Mouse (Mus musculus) liver, adult 2 months (tissue): ENCODE measurements around the gene Igf1r. TPM values are rescaled to one million over a fixed set of nuclear protein-coding genes. Genes with fewer than 3 reads are reported as not detected.

Experiments used
- DNase-seq: peaks from one replicate; pipeline ENCODE4 v3.0.0-alpha.2; 2011; ENCODE audit warnings: low read depth, low spot score; ENCODE audit errors: extremely low read depth
- H3K27ac ChIP-seq: fragments of 200-500 bp; replicated peaks from 2 replicates; pipeline ENCODE4 v1.5.1; 2012; ENCODE audit warnings: low read depth, mild to moderate bottlenecking, control low read depth, inconsistent platforms, low read length; ENCODE audit not compliant: insufficient read depth
- H3K27me3 ChIP-seq: fragments of 200-500 bp; 2 replicates; pipeline ENCODE4 v1.6.1; 2012; ENCODE audit warnings: mild to moderate bottlenecking, moderate library complexity, low read length, inconsistent platforms; ENCODE audit not compliant: control insufficient read depth, insufficient read depth
- H3K36me3 ChIP-seq: fragments of 200-500 bp; 2 replicates; pipeline ENCODE4 v1.6.1; 2012; ENCODE audit warnings: low read length, inconsistent platforms; ENCODE audit not compliant: control insufficient read depth, insufficient read depth
- H3K4me1 ChIP-seq: fragments of 200-500 bp; 2 replicates; pipeline ENCODE4 v1.6.1; 2011; ENCODE audit warnings: low read length; ENCODE audit not compliant: control insufficient read depth, insufficient read depth
- H3K4me3 ChIP-seq: fragments of 200-500 bp; 2 replicates; pipeline ENCODE4 v1.5.1; 2011; ENCODE audit warnings: low read depth, mild to moderate bottlenecking, control low read depth, low read length, moderate library complexity; ENCODE audit not compliant: insufficient read depth
- H3K79me2 ChIP-seq: fragments of 200-500 bp; 2 replicates; pipeline ENCODE4 v1.6.1; 2012; ENCODE audit warnings: inconsistent platforms, mild to moderate bottlenecking, low read length, moderate library complexity; ENCODE audit not compliant: control insufficient read depth, insufficient read depth
- H3K9ac ChIP-seq: fragments of 200-500 bp; 2 replicates; pipeline ENCODE4 v1.6.1; 2012; ENCODE audit warnings: low read depth, mild to moderate bottlenecking, control low read depth, inconsistent platforms, low read length
- CTCF ChIP-seq: fragments of 200-500 bp; IDR thresholded peaks from 2 replicates; pipeline ENCODE4 v1.5.1; 2011; ENCODE audit warnings: low read depth, low read length, control low read depth
- POLR2A ChIP-seq: fragments of 200-500 bp; IDR thresholded peaks from 2 replicates; pipeline ENCODE4 v1.6.1; 2011; ENCODE audit warnings: low read length, control low read depth; ENCODE audit not compliant: insufficient read depth; ENCODE audit errors: extremely low read depth
- WGBS: fragments of 180-500 bp; shearing (Covaris S2); methylation state at CpG from one replicate; pipeline ENCODE4 v1.1.7; 2018; 5-methylcytosine and 5-hydroxymethylcytosine counted together
- polyA plus RNA-seq: library from polyadenylated mRNA; depleted of rRNA; stranded (reverse); fragments of >200 nt; gene quantifications from 2 replicates; pipeline ENCODE4 v1.2.3, GENCODE M21; 2012
- total RNA-seq: library from RNA; depleted of rRNA; stranded (reverse); fragments of >200 nt; gene quantifications from 2 replicates; pipeline ENCODE4 v1.2.3, GENCODE M21; 2014

The Igf1r gene
- total and polyA plus RNA-seq, 2 experiments = 0.50 to 1.2 TPM

DNA sequence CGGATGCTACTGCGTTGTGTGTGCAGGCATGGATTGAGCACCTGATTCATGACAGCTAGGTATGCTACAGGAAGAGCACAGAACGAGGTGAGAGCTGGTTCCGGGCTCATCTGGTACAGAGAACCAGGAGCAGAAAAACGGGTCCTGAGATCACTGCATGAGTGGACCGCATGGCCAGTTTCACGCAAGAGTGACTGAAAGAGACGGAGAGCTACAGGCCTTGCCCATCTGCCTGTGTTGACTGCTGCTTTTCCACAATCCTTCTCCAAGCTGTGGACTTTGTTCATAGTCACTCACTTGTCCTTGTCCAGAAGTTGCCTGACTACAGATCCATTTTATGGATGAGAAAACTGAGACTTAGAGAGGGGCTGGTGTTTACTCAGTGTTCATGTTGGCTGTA lies 111.5 kb downstream of the Igf1r start:
- no peak for DNase-seq
- H3K4me3 ChIP-seq = no peak overlapping the region
- no peaks in the 10 kb centered on the region for H3K36me3 ChIP-seq
- no peak overlapping the region for H3K9ac ChIP-seq
- H3K27ac ChIP-seq = no peak overlapping the region
- 92% methylated on average over 8 of the region's 8 CpGs for WGBS
- H3K4me1 ChIP-seq = peaks cover 3% of the 10 kb centered on the region; the same call in 1 of the 2 replicates
- TF ChIP-seq POLR2A (no peak), CTCF (no peak)
- peaks cover 8% of the 10 kb centered on the region; the same call in 1 of the 2 replicates for H3K27me3 ChIP-seq
- no peaks in the 10 kb centered on the region for H3K79me2 ChIP-seq

DNA sequence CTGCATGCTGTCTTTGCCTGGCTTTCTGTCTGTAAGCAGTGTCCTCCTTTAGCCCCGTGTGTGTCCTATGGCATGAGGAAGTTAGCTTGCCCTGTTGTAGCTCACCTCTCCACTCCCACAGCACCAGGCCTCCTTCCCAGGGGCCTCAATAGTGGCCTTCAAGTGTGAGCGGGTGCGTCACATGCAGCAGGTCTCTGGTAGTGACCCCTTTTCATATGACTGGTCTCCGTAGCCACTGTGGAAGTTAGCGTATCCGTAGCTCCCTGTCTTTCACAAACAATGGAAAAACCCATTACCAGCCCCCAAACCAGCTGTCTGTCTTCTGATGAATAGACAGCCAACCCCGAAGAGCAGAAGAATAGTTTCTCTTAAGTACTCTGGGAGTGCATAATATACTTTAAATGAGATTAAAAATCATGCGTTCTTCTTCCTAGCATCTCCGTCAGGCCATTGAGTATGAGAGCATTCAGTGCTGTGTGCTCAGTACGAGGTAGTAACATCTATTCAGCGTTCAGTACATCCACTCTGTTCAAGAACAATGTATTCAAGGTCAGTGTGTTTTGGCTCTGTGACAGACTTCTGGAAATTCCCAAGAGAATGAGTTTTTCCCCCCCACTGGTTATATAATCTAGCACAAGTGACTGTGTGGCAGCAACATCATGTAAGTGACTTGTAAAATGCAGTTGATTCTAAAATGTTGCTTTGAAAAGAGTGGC lies 112.2 kb downstream of the Igf1r start:
- H3K79me2 ChIP-seq = no peaks in the 10 kb centered on the region
- peaks cover 8% of the 10 kb centered on the region; the same call in 1 of the 2 replicates for H3K27me3 ChIP-seq
- no peak overlapping the region for H3K4me3 ChIP-seq
- H3K36me3 ChIP-seq = no peaks in the 10 kb centered on the region
- H3K27ac ChIP-seq = no peak overlapping the region
- H3K9ac ChIP-seq = no peak overlapping the region
- DNase-seq = no peak
- WGBS = 64% methylated on average over 11 of the region's 11 CpGs
- peaks cover 3% of the 10 kb centered on the region; the same call in 1 of the 2 replicates for H3K4me1 ChIP-seq
- no peak for TF ChIP-seq CTCF
- no peak for TF ChIP-seq POLR2A

DNA sequence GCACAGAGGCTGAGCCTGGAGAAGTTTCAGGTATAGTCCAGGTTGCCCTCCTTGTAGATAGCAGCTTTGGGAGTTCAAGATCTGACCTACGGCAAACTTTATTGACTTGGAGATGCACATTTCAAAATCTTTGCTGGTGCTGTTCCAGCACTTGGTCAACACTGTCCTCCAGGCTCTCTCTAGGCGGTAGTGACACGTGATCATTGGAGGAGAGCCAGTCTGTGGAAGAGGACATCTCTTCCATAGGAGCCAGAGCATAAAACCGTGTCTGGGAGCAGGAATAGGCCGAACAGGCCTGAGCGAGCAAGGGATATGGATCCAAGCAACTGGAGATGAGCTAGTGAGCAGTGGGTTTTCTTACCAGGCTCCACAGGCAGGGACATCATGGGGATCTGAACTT lies 113.3 kb downstream of the Igf1r start:
- 36% methylated on average over 6 of the region's 6 CpGs for WGBS
- no peaks in the 10 kb centered on the region for H3K36me3 ChIP-seq
- H3K4me1 ChIP-seq = peaks cover 3% of the 10 kb centered on the region; the same call in 1 of the 2 replicates
- H3K27ac ChIP-seq = no peak overlapping the region
- H3K4me3 ChIP-seq = no peak overlapping the region
- H3K9ac ChIP-seq = no peak overlapping the region
- peak; percentile 41 for DNase-seq
- no peak for TF ChIP-seq POLR2A
- no peak for TF ChIP-seq CTCF
- no peaks in the 10 kb centered on the region for H3K79me2 ChIP-seq
- H3K27me3 ChIP-seq = peaks cover 8% of the 10 kb centered on the region; the same call in 1 of the 2 replicates

DNA sequence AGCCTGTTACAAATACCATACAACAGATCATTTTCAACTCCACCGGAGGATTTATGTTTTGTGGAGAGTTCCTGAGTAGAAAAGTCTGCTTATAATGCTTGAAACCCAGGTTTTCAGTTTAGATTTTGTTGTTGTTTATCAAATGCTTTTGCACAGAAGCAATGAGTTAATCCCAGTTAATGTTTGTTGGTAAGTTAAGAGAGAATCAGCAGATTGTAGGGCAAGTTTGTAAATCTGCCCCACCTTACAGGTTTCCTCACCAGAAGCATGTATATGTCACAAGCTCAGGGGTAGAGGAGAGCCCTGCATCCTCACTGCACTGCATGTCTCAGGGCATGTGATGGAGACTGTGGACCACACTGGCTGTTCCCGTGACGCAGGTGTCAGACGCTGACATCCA lies 114.7 kb downstream of the Igf1r start:
- Histone ChIP-seq H3K27me3 (peaks cover 8% of the 10 kb centered on the region; the same call in 1 of the 2 replicates), H3K27ac (no peak overlapping the region), H3K9ac (no peak overlapping the region), H3K79me2 (no peaks in the 10 kb centered on the region), H3K4me1 (peaks cover 3% of the 10 kb centered on the region; the same call in 1 of the 2 replicates), H3K4me3 (no peak overlapping the region), H3K36me3 (no peaks in the 10 kb centered on the region)
- no peak for DNase-seq
- TF ChIP-seq CTCF (no peak), POLR2A (no peak)
- WGBS = 91% methylated on average over 4 of the region's 4 CpGs

DNA sequence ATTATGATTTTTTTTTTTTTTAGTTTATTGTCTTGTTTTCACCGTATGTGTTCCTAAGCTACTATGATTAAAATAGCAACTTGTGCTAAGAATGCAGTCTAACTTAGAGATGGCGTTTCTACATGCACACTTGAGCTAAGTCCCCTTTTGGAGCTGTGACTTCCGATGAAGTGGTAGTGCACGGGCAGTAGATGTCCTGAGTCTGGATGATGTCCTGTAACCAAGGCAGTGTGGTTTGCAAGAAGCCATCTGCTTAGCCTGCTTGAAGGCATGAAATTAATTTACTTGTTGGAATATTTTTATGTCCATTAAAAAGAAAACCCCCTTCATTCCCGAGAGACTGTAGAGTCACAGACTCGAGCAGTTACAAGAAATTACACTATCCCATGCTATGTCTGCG lies 116.7 kb downstream of the Igf1r start:
- Histone ChIP-seq H3K4me1 (peaks cover 3% of the 10 kb centered on the region; the same call in 1 of the 2 replicates), H3K36me3 (no peaks in the 10 kb centered on the region), H3K4me3 (no peak overlapping the region), H3K27ac (no peak overlapping the region), H3K9ac (no peak overlapping the region), H3K27me3 (peaks cover 8% of the 10 kb centered on the region; the same call in 1 of the 2 replicates), H3K79me2 (no peaks in the 10 kb centered on the region)
- 83% methylated on average over 7 of the region's 7 CpGs for WGBS
- no peak for DNase-seq
- no peak for TF ChIP-seq CTCF
- no peak for TF ChIP-seq POLR2A

DNA sequence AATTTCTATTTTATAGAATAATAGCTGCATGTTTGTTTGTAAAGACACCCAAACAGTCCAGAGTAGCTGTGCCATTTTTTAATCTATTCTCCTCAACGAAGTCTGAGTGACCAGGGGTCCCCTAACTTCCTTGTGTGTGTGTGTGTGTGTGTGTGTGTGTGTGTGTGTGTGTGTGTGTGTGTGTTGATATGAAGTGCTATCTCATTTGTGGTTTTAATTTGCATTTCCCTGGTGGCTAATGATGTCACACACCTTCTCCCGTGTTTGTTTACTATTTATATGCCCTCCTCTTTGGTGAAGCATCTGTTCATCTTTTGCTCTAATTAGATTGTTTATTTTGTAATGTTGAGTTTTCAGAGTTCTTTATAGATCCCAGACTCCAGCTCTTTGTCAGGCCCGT lies 117.4 kb downstream of the Igf1r start:
- Histone ChIP-seq H3K9ac (no peak overlapping the region), H3K27ac (no peak overlapping the region)

More for the DNA sequence above, 117.4 kb downstream of the Igf1r start:
- 21% methylated on average over 3 of the region's 3 CpGs for WGBS
- H3K36me3 ChIP-seq = no peaks in the 10 kb centered on the region
- no peaks in the 10 kb centered on the region for H3K79me2 ChIP-seq
- DNase-seq = no peak
- peaks cover 8% of the 10 kb centered on the region; the same call in 1 of the 2 replicates for H3K27me3 ChIP-seq
- no peak for TF ChIP-seq POLR2A
- no peak for TF ChIP-seq CTCF
- H3K4me3 ChIP-seq = no peak overlapping the region
- peaks cover 3% of the 10 kb centered on the region; the same call in 1 of the 2 replicates for H3K4me1 ChIP-seq
